Mouse (Mus musculus): ENCODE measurements at regions not wholly inside any gene's neighbourhood (a gene's known extent, or its start where the extent isn't known, plus 50 kb on each side); places are given as distances from the start of the nearest gene placed in this dataset.

- Histone ChIP-seq H3K4me3 (ENCODE audit: control insufficient read depth, low read depth, low read length) (no peak overlapping the region), H3K27ac (ENCODE audit: control insufficient read depth, insufficient read depth, low read depth, low read length) (no peak overlapping the region), H3K27me3 (ENCODE audit: control insufficient read depth, insufficient read depth, low read length) (no peaks in the 10 kb centered on the region), H3K4me1 (ENCODE audit: control insufficient read depth, insufficient read depth, low read length) (no peaks in the 10 kb centered on the region), H3K36me3 (ENCODE audit: control insufficient read depth, insufficient read depth, low read length) (no peaks in the 10 kb centered on the region)
- TF ChIP-seq CTCF (IDR thresholded peaks at IDR 0.05; ENCODE audit: control insufficient read depth, insufficient read depth, insufficient replicate concordance, low read depth, low read length), result peak; percentile 20; the same call in 1 of the 2 replicates
- TF ChIP-seq POLR2A (IDR thresholded peaks at IDR 0.05; ENCODE audit: control insufficient read depth, low read depth, low read length), result no peak
These were observed 74.1 kb upstream of the Diaph3 start for GRCm38 (mm10) chr14:87215099-87215498.

GRCm38 (mm10) chr14:87217042-87217441 lies 76.0 kb upstream of the Diaph3 start:
- Histone ChIP-seq H3K36me3 (ENCODE audit: control insufficient read depth, insufficient read depth, low read length) (no peaks in the 10 kb centered on the region), H3K4me1 (ENCODE audit: control insufficient read depth, insufficient read depth, low read length) (no peaks in the 10 kb centered on the region), H3K4me3 (ENCODE audit: control insufficient read depth, low read depth, low read length) (no peak overlapping the region), H3K27me3 (ENCODE audit: control insufficient read depth, insufficient read depth, low read length) (no peaks in the 10 kb centered on the region), H3K27ac (ENCODE audit: control insufficient read depth, insufficient read depth, low read depth, low read length) (no peak overlapping the region)
- TF ChIP-seq CTCF (IDR thresholded peaks at IDR 0.05; ENCODE audit: control insufficient read depth, insufficient read depth, insufficient replicate concordance, low read depth, low read length), result no peak

- H3K27ac ChIP-seq (ENCODE audit: control insufficient read depth, insufficient read depth, low read depth, low read length), result no peak overlapping the region
These were observed 78.9 kb upstream of the Diaph3 start for GRCm38 (mm10) chr14:87219975-87220374.

GRCm38 (mm10) chr14:87224870-87225269 lies 83.8 kb upstream of the Diaph3 start:
- TF ChIP-seq CTCF (IDR thresholded peaks at IDR 0.05; ENCODE audit: control insufficient read depth, insufficient read depth, insufficient replicate concordance, low read depth, low read length) (no peak), POLR2A (IDR thresholded peaks at IDR 0.05; ENCODE audit: control insufficient read depth, low read depth, low read length) (no peak)

More at GRCm38 (mm10) chr14:87219975-87220374, 78.9 kb upstream of the Diaph3 start:
- Histone ChIP-seq H3K4me3 (ENCODE audit: control insufficient read depth, low read depth, low read length) (no peak overlapping the region), H3K4me1 (ENCODE audit: control insufficient read depth, insufficient read depth, low read length) (no peaks in the 10 kb centered on the region), H3K36me3 (ENCODE audit: control insufficient read depth, insufficient read depth, low read length) (no peaks in the 10 kb centered on the region), H3K27me3 (ENCODE audit: control insufficient read depth, insufficient read depth, low read length) (no peaks in the 10 kb centered on the region)
- TF ChIP-seq CTCF (IDR thresholded peaks at IDR 0.05; ENCODE audit: control insufficient read depth, insufficient read depth, insufficient replicate concordance, low read depth, low read length) (no peak), POLR2A (IDR thresholded peaks at IDR 0.05; ENCODE audit: control insufficient read depth, low read depth, low read length) (no peak)

GRCm38 (mm10) chr14:87249258-87249657 lies 108.2 kb upstream of the Diaph3 start:
- no peak for TF ChIP-seq CTCF (IDR thresholded peaks at IDR 0.05; ENCODE audit: control insufficient read depth, insufficient read depth, insufficient replicate concordance, low read depth, low read length)
- TF ChIP-seq POLR2A (IDR thresholded peaks at IDR 0.05; ENCODE audit: control insufficient read depth, low read depth, low read length), result no peak
- H3K4me3 ChIP-seq (ENCODE audit: control insufficient read depth, low read depth, low read length), result no peak overlapping the region
- H3K4me1 ChIP-seq (ENCODE audit: control insufficient read depth, insufficient read depth, low read length), result no peaks in the 10 kb centered on the region
- no peaks in the 10 kb centered on the region for H3K27me3 ChIP-seq (ENCODE audit: control insufficient read depth, insufficient read depth, low read length)
- no peaks in the 10 kb centered on the region for H3K36me3 ChIP-seq (ENCODE audit: control insufficient read depth, insufficient read depth, low read length)
- H3K27ac ChIP-seq (ENCODE audit: control insufficient read depth, insufficient read depth, low read depth, low read length), result no peak overlapping the region

More at GRCm38 (mm10) chr14:87224870-87225269, 83.8 kb upstream of the Diaph3 start:
- Histone ChIP-seq H3K27ac (ENCODE audit: control insufficient read depth, insufficient read depth, low read depth, low read length) (no peak overlapping the region), H3K4me1 (ENCODE audit: control insufficient read depth, insufficient read depth, low read length) (no peaks in the 10 kb centered on the region), H3K4me3 (ENCODE audit: control insufficient read depth, low read depth, low read length) (no peak overlapping the region), H3K27me3 (ENCODE audit: control insufficient read depth, insufficient read depth, low read length) (no peaks in the 10 kb centered on the region), H3K36me3 (ENCODE audit: control insufficient read depth, insufficient read depth, low read length) (no peaks in the 10 kb centered on the region)

GRCm38 (mm10) chr14:87255484-87256208 lies 114.6 kb upstream of the Diaph3 start:
- H3K27me3 ChIP-seq (ENCODE audit: control insufficient read depth, insufficient read depth, low read length), result no peaks in the 10 kb centered on the region

GRCm38 (mm10) chr14:87261726-87262125 lies 120.7 kb upstream of the Diaph3 start:
- Histone ChIP-seq H3K4me1 (ENCODE audit: control insufficient read depth, insufficient read depth, low read length) (peaks cover 2% of the 10 kb centered on the region; the same call in 1 of the 2 replicates), H3K27ac (ENCODE audit: control insufficient read depth, insufficient read depth, low read depth, low read length) (no peak overlapping the region), H3K4me3 (ENCODE audit: control insufficient read depth, low read depth, low read length) (no peak overlapping the region), H3K36me3 (ENCODE audit: control insufficient read depth, insufficient read depth, low read length) (no peaks in the 10 kb centered on the region), H3K27me3 (ENCODE audit: control insufficient read depth, insufficient read depth, low read length) (no peaks in the 10 kb centered on the region)
- no peak for TF ChIP-seq POLR2A (IDR thresholded peaks at IDR 0.05; ENCODE audit: control insufficient read depth, low read depth, low read length)
- TF ChIP-seq CTCF (IDR thresholded peaks at IDR 0.05; ENCODE audit: control insufficient read depth, insufficient read depth, insufficient replicate concordance, low read depth, low read length), result no peak

More at GRCm38 (mm10) chr14:87255484-87256208, 114.6 kb upstream of the Diaph3 start:
- TF ChIP-seq POLR2A (IDR thresholded peaks at IDR 0.05; ENCODE audit: control insufficient read depth, low read depth, low read length), result no peak
- TF ChIP-seq CTCF (IDR thresholded peaks at IDR 0.05; ENCODE audit: control insufficient read depth, insufficient read depth, insufficient replicate concordance, low read depth, low read length), result no peak
- Histone ChIP-seq H3K4me1 (ENCODE audit: control insufficient read depth, insufficient read depth, low read length) (no peaks in the 10 kb centered on the region), H3K36me3 (ENCODE audit: control insufficient read depth, insufficient read depth, low read length) (no peaks in the 10 kb centered on the region), H3K27ac (ENCODE audit: control insufficient read depth, insufficient read depth, low read depth, low read length) (no peak overlapping the region), H3K4me3 (ENCODE audit: control insufficient read depth, low read depth, low read length) (no peak overlapping the region)
